Mouse (Mus musculus) spleen, adult 2 months (tissue): ENCODE measurements around the gene Calcoco2.

ENCODE experiments used
- CTCF ChIP-seq: fragments of 200-500 bp; IDR thresholded peaks from 2 replicates; pipeline ENCODE4 v1.5.1; 2011; ENCODE audit warnings: mild to moderate bottlenecking, inconsistent platforms; ENCODE audit not compliant: insufficient read depth, insufficient read length, insufficient replicate concordance; ENCODE audit errors: extremely low read depth
- POLR2A ChIP-seq: fragments of 200-500 bp; IDR thresholded peaks from 2 replicates; pipeline ENCODE4 v1.6.1; 2011; ENCODE audit warnings: low read depth, low read length, inconsistent platforms

GRCm38 (mm10) chr11:96119401-96119800 lies 7.6 kb upstream of the Calcoco2 start:
- TF ChIP-seq POLR2A (no peak), CTCF (no peak)
